Mouse (Mus musculus) stomach, postnatal 0 days (tissue): ENCODE measurements around the gene Fto. TPM values are rescaled to one million over a fixed set of nuclear protein-coding genes. Genes with fewer than 3 reads are reported as not detected.

ENCODE experiments used
- ATAC-seq: fragments of 200-750 bp; cut with Nextera tagmentation; 2 replicates; pipeline ENCODE4 v1.8.0; 2017; ENCODE audit not compliant: low FRiP score, low TSS enrichment
- DNase-seq: peaks from one replicate; pipeline ENCODE4 v3.0.0-alpha.2; 2016; ENCODE audit warnings: low spot score
- H3K27ac ChIP-seq: fragments of 300-500 bp; sonication (generic); replicated peaks from 2 replicates; pipeline ENCODE4 v1.5.1; 2014; ENCODE audit warnings: mild to moderate bottlenecking, control low read depth
- H3K27me3 ChIP-seq: fragments of 300-500 bp; sonication (generic); 2 replicates; pipeline ENCODE4 v1.6.1; 2014; ENCODE audit warnings: low read length; ENCODE audit not compliant: control insufficient read depth, insufficient read depth
- H3K36me3 ChIP-seq: fragments of 300-500 bp; sonication (generic); 2 replicates; pipeline ENCODE4 v1.6.1; 2014; ENCODE audit warnings: low read length, mixed read lengths; ENCODE audit not compliant: control insufficient read depth, insufficient read depth
- H3K4me1 ChIP-seq: fragments of 300-500 bp; sonication (generic); replicated peaks from 2 replicates; pipeline ENCODE4 v1.6.1; 2014; ENCODE audit warnings: antibody characterized with exemption; ENCODE audit not compliant: control insufficient read depth, insufficient read depth
- H3K4me2 ChIP-seq: fragments of 300-500 bp; sonication (generic); replicated peaks from 2 replicates; pipeline ENCODE4 v1.6.1; 2014; ENCODE audit warnings: low read depth, mild to moderate bottlenecking, control low read depth, moderate library complexity
- H3K4me3 ChIP-seq: fragments of 300-500 bp; sonication (generic); 2 replicates; pipeline ENCODE4 v1.5.1; 2014; ENCODE audit warnings: low read depth, low read length, control low read depth
- H3K9ac ChIP-seq: fragments of 300-500 bp; sonication (generic); 2 replicates; pipeline ENCODE4 v1.6.1; 2014; ENCODE audit warnings: mild to moderate bottlenecking, low read length, control low read depth, mixed read lengths
- H3K9me3 ChIP-seq: fragments of 300-500 bp; sonication (generic); 2 replicates; pipeline ENCODE4 v1.6.1; 2016; ENCODE audit warnings: low read length; ENCODE audit not compliant: control insufficient read depth
- CTCF ChIP-seq: IDR thresholded peaks from 2 replicates; pipeline ENCODE4 v1.5.1; 2016; ENCODE audit warnings: antibody characterized with exemption, low read depth, mild to moderate bottlenecking, moderate library complexity
- EP300 ChIP-seq: optimal IDR thresholded peaks from 2 replicates; pipeline ENCODE3; 2016; ENCODE audit warnings: antibody characterized with exemption
- WGBS: fragments of 180-500 bp; shearing (Covaris S2); extraction: QIAGEN DNeasy Blood & Tissue Kit; methylation state at CpG from one replicate; pipeline ENCODE4 v1.1.7; 2014; 5-methylcytosine and 5-hydroxymethylcytosine counted together
- polyA plus RNA-seq: library from polyadenylated mRNA; unstranded; fragments of >200 nt; fragmentation: Nextera tagmentation; extraction: Ambion mirVana; gene quantifications from 2 replicates; pipeline ENCODE4 v1.2.1, GENCODE M21; 2015

Fto gene
- polyA plus RNA-seq, 1 experiment from 2014 or later = 25.7 TPM

- 75% methylated on average over 11 of the region's 11 CpGs for WGBS
- Histone ChIP-seq H3K36me3 (no peaks in the 10 kb centered on the region), H3K4me2 (no peak overlapping the region), H3K9me3 (no peaks in the 10 kb centered on the region), H3K9ac (no peak overlapping the region), H3K27me3 (no peaks in the 10 kb centered on the region), H3K4me1 (no peaks in the 10 kb centered on the region), H3K27ac (no peak overlapping the region), H3K4me3 (no peak overlapping the region)
- no peak for DNase-seq
- no peak for ATAC-seq
- TF ChIP-seq CTCF (no peak), EP300 (no peak)
Measured at GRCm38 (mm10) chr8:91355956-91356699, 42.8 kb downstream of the Fto start.

- 83% methylated on average over 4 of the region's 4 CpGs for WGBS
- no peaks in the 10 kb centered on the region for H3K36me3 ChIP-seq
- DNase-seq = no peak
- TF ChIP-seq EP300 (no peak), CTCF (no peak)
- ATAC-seq = no peak
- no peak overlapping the region for H3K27ac ChIP-seq
- no peaks in the 10 kb centered on the region for H3K9me3 ChIP-seq
- H3K27me3 ChIP-seq = no peaks in the 10 kb centered on the region
- H3K4me1 ChIP-seq = no peaks in the 10 kb centered on the region
- no peak overlapping the region for H3K4me3 ChIP-seq
- no peak overlapping the region for H3K4me2 ChIP-seq
- H3K9ac ChIP-seq = no peak overlapping the region
Measured at GRCm38 (mm10) chr8:91357493-91358014, 44.2 kb downstream of the Fto start.

- Histone ChIP-seq H3K36me3 (no peaks in the 10 kb centered on the region), H3K27ac (no peak overlapping the region), H3K9ac (no peak overlapping the region), H3K9me3 (no peaks in the 10 kb centered on the region), H3K4me1 (no peaks in the 10 kb centered on the region), H3K4me3 (no peak overlapping the region), H3K4me2 (no peak overlapping the region), H3K27me3 (no peaks in the 10 kb centered on the region)
- WGBS = 82% methylated on average over 5 of the region's 5 CpGs
- ATAC-seq (no peak), DNase-seq (no peak)
- TF ChIP-seq CTCF = no peak
- no peak for TF ChIP-seq EP300
Measured at GRCm38 (mm10) chr8:91358016-91358415, 44.7 kb downstream of the Fto start.

GRCm38 (mm10) chr8:91359511-91359910 is 46.2 kb downstream of the Fto start:
- Histone ChIP-seq H3K9me3 (no peaks in the 10 kb centered on the region), H3K4me3 (no peak overlapping the region), H3K27ac (no peak overlapping the region), H3K4me1 (no peaks in the 10 kb centered on the region), H3K4me2 (no peak overlapping the region), H3K27me3 (no peaks in the 10 kb centered on the region), H3K36me3 (no peaks in the 10 kb centered on the region), H3K9ac (no peak overlapping the region)
- TF ChIP-seq EP300 (no peak), CTCF (no peak)
- DNase-seq = no peak
- ATAC-seq = no peak
- whole genome bisulfite sequencing = 84% methylated on average over 9 of the region's 9 CpGs

GRCm38 (mm10) chr8:91360644-91361357 is 47.5 kb downstream of the Fto start:
- H3K27ac ChIP-seq = no peak overlapping the region
- H3K9me3 ChIP-seq = no peaks in the 10 kb centered on the region
- no peaks in the 10 kb centered on the region for H3K36me3 ChIP-seq
- H3K27me3 ChIP-seq = no peaks in the 10 kb centered on the region
- no peak overlapping the region for H3K4me2 ChIP-seq
- TF ChIP-seq EP300 = no peak
- TF ChIP-seq CTCF = no peak
- no peak overlapping the region for H3K9ac ChIP-seq
- no peaks in the 10 kb centered on the region for H3K4me1 ChIP-seq
- 81% methylated on average over 10 of the region's 10 CpGs for WGBS
- DNase-seq = no peak
- ATAC-seq = no peak
- H3K4me3 ChIP-seq = no peak overlapping the region

GRCm38 (mm10) chr8:91363272-91363860 is 50.0 kb downstream of the Fto start:
- H3K9ac ChIP-seq = no peak overlapping the region
- 92% methylated on average over 10 of the region's 10 CpGs for WGBS
- ATAC-seq (no peak), DNase-seq (no peak)
- no peak overlapping the region for H3K27ac ChIP-seq
- H3K36me3 ChIP-seq = no peaks in the 10 kb centered on the region
- no peak overlapping the region for H3K4me2 ChIP-seq
- no peaks in the 10 kb centered on the region for H3K9me3 ChIP-seq
- no peaks in the 10 kb centered on the region for H3K4me1 ChIP-seq
- H3K27me3 ChIP-seq = no peaks in the 10 kb centered on the region
- no peak overlapping the region for H3K4me3 ChIP-seq
- TF ChIP-seq EP300 = no peak
- peak; percentile 30 for TF ChIP-seq CTCF
